Mouse (Mus musculus) urinary bladder, postnatal 4 days (tissue): ENCODE results near the gene Ppt1.

ENCODE experiments used
- DNase-seq, 2 experiments: peaks; one replicate each; pipeline ENCODE4 v3.0.0; 2021 to 2022; ENCODE audit warnings: low spot score in 2 of 2

Gene Ppt1

DNA sequence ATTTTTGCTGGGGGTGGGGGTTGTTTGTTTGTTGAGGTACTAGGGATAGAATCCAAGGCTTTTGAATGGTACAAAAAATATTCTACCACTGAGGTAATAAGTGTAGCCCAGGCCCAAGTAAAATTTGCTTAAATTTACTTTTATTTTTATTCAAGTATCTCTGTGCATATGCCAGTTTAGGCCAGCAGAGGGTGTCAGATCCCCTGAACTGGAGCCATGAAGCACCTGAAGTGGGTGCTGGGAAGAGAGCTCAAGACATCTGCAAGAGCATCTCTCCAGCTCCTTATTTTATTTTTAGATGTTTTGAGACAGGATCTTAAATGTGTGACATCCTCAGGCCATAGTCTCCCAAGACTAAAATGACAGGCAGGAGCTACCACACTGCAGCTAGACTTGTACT lies 34.0 kb downstream of the Ppt1 start:
- DNase-seq: no peak

DNA sequence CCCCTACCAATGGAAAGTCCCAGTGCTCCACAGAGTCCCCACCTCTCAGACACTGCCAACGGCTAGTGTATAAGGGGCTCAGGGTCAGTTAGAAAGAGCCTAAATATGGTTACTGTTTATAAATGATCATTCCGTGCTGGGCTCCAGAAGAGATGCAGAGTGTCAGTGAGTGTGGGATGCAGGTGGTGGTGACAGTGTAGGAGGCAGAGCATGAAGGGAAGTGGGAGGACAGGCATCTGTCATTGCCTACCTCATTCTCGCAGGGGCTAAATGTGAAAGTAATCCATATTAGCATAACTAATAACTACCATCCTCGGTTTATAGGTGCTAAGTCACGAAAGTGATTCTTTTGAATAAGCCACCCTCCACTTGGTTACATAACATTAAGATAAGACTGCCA lies 34.7 kb downstream of the Ppt1 start:
- no peak for DNase-seq

DNA sequence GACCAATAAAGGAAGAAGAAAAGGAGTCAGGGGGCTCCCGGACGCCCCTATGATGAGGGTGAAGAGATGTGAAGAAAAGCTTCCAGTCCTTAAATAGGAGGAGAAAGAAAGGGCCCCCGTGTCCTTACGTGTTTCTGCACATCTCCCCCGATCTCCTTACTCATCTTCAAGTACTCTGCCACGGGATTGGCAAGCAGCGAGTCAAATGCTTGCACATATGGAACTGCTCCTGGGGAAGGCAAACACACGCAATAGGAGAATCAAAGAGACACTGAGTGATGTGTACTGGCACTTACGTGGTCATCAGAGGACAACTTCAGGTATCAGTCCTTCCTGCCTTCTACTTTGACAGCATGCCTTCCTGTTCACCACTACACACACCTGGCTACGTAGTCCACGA lies 35.2 kb downstream of the Ppt1 start:
- no peak for DNase-seq

DNA sequence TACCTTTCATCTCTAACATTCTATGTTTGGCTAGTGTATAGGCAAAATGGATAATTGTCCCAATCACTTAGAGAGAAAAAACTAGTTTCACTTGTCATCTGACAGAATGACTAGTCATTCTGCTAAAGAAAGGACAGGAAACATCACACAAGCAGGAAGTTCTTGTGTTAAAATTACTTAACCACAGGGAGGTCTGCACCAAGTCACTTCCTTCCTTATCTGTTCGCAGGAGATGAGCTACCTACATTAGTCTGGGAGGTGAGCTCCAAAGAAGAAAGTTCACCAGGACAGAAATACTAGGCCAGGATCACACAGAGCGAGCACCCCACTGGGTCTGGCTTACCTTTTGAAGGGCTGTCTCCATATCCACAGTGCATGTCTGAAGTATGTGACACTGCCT lies 35.9 kb downstream of the Ppt1 start:
- DNase-seq: no peak

DNA sequence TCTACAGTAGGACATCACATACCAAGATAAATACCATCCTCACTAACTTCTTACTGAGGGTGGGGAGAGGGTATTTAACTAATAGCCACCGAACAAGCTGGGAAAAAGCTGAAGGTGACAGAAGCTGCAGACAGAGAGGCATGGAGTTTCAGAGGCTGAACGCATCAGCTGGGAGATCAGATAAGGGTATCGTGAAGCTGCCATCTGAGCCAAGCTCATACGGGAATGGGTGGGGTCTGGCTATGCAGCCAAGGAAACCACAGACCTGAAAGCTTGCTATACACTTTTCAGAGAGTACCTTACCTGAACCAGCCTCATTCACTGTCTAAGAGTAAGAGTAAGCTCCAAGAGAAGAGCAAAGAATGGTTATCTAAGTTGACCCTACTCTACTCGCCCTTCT lies 37.0 kb downstream of the Ppt1 start:
- DNase-seq: no peak

DNA sequence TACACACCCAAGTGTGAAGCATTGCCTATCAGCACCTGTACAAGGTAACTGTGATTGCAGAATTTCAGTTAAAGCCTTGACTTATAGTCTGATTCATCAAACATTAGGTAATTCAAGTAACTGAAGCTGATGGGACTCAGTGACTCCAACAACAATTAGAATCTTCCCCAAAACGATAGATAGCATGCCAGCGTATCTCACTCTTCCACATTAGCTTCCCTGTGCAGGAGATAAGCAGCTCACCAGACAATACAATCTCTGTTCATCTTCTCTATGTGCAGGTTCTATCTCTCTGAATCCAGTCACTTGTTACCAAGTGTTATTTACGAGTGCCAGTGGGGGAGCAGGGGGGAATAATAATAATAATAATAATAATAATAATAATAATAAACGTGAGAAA lies 37.5 kb downstream of the Ppt1 start:
- no peak for DNase-seq

DNA sequence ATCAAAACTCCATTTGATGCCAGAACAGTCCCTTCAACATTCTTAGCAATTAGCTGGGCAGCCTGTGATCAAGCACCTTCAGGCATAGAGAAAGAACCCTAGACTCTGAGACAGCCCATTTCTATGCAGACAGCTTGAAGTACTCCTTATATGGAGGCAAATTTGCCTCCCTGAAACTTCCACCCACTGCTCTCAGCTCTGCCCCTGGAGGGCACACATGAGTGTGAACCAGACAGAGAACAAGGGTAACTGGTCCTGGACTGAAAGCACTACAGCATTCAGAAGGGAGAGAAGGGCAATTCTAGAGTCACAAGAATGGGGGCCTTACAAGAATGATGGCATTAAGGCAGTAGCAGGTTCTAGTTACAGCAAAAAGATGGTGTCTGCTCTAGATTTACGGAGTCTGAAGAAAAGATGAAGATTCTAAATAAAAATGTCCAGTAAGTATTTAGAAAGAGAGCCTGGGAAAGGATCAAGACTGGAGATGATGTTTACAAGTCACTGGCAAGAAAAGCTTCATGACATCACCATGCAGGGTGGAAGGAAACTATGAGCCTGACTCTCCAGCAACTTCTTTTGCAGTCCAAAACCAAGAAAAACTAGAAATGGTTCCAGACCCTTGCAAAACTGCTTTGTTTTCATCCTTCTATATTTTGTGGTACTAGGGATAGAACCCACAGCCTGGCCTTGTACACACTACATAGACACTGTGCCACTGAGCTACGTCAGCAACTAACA lies 42.5 kb downstream of the Ppt1 start:
- no peak for DNase-seq

DNA sequence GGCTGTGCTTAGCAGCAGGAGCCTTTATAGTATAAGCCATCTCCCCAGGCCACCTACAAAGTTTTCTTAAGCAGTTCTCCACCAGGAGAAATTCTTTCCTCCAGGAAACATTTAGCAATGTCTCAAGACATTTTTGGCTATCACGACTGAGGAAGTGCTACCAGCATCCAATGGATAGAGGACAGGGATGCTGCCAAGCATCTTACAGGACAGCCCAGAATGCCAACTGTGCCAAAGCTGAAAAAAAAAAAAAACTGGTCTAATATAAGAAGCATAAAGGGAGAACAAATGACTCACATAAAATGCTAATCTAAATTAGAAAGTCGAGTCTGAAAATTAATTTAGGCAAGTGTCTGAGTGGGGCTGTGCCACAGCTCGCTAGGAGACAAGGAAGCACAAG lies 46.5 kb downstream of the Ppt1 start:
- no peak for DNase-seq

DNA sequence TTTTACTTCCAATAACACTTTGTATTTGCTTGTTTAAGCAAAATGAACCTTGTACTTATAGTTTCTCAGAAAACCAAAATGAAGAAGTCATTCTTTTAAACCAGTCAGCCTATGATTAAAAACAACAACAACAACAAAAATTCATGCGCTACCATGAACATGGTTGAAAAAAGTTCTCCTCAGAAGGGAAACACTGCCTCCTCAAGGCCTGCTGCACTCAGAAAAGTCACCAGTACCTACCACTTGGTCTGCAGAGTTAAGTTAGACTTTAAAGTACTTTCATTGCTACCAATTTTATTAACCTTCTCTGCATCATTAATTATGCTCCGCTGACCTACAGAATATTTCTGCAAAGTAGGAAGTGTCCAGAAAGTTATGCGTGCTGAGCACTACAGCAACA lies 47.3 kb downstream of the Ppt1 start:
- DNase-seq: no peak

DNA sequence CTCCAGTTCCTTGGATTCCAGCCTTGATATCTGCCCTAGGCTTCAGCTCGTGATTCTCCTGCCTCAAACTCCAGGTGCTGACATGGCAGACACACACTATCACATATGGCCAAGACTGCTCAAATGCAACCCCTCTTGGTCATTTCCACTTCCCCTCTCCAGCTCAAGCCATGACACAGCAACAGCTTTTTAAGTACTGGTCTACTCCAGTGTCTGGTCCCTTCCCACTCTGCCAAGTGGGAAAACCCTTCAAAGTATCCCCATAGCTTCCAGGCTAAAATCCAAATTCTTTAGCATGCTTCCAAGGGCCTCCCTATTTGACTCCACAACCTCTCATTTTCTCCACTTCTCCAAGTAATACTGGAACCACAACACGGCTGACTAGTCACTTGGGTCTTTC lies 48.0 kb downstream of the Ppt1 start:
- no peak for DNase-seq

DNA sequence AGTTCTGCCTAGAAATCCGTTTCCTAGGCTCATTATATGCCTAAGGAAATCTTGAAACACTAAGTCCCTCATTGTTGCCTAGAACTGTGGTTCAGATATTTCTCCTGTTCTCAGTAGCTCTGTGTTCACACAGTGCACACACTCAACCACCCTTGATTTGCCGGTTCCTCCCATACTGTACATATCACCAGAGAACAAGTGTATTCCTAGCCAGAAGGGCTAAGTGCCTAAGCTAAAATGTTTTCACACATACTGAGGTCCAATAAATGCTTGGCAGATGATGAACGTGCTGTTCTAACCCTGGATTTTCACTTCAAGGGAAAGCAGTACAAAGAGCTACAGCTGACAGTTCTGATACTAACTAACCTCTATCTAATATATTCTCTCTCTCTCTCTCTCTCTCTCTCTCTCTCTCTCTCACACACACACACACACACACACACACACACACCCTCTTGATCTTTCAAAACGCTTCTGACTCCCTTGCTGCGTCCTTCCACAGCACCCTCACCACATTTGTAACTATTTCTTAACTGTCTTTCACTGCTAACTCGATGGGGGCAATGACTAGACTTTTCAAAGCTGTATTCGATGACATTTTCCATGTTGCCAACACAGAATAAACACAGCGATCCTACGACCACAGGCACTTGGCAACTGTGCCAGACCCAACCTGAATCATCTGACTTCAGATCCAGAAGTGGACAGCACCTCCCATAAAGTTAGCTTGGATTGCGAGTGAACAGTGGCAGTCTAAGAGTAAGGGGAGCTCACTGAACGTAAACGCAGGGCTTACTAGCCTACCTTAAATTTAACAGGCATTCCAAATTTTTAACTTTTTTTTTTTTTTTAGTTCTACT lies 48.7 kb downstream of the Ppt1 start:
- DNase-seq: no peak

DNA sequence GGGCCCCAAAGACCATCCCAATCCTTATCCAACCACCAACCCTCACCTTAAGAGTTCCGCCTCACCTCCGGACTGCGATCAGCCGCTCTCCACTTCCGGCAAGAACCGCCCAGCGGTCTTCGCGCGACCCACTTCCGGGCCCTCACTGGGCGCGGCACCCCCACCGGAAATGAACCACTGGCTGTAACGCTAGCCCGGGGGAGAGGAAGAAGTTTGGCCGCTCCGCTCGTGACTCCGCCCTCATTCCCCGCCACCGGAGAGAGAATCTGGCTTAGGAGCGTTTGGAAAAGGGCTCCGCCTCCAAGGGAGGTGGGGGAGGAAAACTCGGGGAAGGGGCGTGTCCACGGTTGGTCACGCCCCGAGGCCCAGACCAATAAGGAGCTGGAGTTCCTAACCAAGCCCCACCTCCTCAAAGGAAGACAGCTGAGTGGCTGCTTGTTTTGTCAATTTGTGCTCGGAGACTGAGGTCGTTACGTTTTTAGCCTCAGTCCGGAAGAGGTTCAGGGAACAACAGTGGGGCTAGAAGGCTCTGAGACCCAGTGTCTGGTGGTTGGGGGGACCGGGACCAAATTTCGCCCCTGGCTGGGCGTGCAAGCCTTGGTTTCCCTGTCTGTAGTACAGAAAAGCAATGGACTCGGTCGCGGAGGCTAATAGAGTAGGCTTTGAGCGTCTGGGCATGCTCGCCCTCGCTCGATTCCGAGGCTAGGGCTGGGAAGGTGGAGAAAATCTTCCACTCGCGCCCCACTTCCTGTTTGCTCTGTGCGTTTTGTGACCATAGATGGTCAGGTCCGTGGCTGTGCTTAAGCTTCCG lies 49.9 kb downstream of the Ppt1 start, which contains the start of gene Cap1:
Cap1 (minus strand) TSS at position 289 of the 811 bp plus-strand sequence.
- peak; percentile 98 for DNase-seq

DNA sequence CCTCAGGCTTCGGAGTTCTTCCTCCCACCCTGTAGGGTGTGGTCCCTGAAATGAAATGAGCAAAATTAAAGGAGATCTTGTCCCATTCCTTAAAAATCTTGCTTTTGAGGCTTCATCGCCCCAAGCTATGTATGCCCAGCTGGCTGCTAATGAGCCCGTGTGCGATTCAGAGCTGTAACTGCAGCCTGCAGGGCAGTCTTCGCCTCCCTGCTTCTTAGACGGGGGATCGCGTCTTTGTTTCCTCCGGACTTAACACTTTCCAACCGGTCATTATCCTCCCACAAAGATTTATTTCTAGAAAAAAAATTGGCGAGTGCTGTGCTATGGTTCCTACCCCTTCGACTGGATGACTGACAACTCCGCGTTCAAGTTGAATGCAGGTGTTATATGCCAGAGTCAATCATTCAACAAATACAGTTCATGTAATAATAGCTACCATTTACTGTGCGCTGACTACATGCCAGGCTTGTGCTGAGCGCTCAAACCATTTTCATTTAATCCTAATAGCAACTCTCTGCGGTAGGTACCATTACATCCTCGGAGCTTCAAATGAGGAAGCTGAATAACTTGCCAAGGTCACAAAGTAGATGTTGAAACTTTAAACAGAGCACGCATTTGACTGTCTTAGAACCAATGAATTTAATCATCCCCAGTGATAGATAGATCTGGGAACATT lies 50.7 kb downstream of the Ppt1 start:
- no peak for DNase-seq

DNA sequence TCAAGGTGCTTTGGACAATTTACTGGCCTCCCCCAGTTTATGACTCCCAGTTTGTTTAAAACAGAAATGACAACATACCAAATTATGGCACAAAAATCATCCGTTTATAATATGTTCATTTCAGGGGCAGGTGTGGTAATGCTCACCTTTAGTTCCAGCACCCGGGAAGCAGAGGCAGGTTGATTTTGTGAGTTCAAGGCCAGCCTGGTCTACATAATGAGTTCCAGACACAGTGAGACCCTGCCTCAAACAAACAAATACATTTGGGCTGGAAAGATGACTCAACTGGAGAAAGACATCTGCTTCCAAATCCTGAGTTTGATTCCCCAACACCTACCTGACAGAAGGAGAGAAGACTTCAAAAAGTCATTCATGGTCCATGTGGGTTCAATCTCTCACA lies 51.3 kb downstream of the Ppt1 start:
- DNase-seq: no peak

DNA sequence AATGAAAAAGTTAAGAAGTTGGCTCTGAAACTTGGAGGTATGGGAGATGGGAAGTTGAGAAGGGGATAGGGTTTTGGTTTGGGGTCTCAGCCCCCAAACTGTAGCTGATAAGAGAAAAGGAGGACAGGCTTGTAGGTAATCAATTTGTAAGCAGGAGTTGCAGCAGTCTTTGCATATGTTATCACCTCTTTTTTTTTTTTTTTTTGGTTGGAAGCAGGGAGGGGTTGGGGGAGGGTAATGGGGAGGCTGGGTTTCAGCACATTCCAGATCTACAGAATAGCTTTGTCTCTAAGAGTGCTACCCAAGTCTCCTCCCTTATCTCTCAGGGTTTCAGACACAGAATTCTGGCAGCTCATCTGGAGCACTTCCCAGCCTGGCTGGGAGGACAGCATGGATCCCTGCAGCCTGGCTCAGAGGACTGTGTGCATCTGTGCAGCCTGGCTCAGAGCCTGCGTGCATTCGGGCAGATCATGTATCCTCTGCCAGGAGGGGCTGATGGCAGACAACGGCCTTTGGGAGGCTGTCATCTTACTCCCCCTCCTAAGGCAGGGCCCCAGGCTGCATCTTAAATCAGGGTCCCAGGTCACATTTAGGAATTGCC lies 54.9 kb downstream of the Ppt1 start:
- peak; percentile 70 to 80 for DNase-seq

DNA sequence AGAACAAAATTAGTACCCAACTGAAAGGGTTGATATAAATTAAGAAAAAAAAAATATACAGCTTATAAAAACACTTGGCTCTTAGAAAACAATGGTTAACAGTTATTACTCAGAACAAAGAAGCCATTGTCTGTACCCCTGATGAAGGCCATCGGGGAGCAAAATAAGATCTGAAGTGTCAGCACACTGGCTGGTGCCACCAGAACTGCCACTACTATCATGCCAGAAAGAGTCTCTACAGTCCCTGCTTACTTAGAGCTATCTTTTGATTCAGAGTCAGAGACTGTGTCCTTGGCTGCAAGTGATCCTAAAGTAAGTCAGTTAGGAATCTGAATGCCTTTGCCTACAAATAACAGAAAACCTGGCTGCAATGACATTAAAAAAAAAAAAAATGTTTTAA lies 55.6 kb downstream of the Ppt1 start:
- no peak for DNase-seq

DNA sequence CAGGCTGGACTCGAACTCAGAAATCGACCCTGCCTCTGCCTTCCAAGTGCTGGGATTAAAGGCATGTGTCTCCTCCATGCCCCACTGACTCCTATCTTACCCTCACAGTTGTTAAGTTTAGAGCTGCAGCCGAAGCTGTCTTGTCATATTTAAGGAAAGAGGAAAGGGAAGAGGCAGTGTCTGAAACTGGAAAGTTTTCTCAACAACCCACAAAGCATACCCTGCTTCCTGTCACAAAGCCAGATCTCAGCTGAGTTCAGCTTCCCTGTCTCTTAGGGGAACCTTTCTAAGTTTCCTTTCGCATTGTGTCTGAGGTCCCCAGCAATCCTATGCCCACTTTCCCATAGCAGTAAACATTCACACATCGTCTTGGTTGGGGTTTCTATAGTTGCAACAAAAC lies 56.1 kb downstream of the Ppt1 start:
- no peak for DNase-seq

DNA sequence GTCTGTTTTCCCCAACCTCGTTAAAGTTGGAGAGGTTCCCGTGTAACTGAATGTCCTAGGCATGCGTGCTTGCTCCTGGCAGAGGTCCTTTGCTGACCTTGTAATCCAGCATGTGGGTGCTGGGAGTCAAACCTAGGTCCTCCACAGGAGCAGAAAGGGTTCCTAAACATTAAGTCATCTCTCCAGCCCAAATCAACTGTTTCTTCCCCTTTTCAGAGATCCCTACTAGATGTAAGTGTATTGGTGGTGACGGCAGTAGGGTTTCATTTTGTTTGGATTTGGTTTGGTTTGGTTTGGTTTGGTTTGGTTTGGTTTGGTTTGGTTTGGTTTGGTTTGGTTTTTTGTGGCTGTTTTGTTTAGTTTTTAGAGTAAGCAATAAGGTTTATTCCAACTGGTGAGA lies 61.7 kb downstream of the Ppt1 start:
- no peak for DNase-seq

DNA sequence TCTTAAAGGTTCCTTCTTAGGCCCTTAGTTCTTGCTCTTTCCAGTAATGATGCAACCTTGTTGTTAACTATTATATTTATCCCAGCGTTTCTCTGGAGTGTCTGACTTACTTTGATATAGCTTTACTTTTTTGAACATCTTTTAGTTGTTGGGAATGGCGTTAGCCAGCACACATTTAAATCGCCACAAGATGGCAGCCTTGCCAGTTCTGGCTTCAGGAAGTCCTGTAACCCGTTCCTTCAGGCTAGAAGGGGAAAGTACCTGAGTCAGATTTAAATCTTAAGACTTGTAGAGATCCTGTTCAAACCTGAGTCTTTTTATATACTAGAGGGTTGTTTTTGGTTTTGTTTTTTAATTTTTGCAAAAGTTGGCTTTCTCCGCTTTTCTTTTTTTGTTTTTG lies 62.3 kb downstream of the Ppt1 start:
- DNase-seq: peak in 1 of 2 experiments; percentile 64

DNA sequence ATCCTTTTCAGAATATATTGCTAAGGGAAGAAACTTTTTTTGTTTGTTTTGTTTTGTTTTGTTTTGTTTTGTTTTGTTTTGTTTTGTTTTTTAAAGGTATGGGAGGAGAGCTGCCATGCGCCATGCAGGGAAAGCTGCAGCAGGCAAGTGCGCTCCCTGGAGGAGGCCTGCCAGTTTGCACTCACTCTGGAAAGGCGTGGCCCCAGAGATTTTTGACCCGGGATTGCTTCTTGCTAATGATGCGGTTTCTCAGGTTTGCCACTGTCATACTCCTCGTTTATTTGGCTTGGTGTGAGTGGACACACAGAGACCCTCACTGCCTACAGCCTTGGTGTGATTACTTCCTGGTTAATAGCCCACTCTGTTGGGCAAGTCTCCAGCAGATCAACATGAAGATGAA lies 66.1 kb downstream of the Ppt1 start:
- no peak for DNase-seq

DNA sequence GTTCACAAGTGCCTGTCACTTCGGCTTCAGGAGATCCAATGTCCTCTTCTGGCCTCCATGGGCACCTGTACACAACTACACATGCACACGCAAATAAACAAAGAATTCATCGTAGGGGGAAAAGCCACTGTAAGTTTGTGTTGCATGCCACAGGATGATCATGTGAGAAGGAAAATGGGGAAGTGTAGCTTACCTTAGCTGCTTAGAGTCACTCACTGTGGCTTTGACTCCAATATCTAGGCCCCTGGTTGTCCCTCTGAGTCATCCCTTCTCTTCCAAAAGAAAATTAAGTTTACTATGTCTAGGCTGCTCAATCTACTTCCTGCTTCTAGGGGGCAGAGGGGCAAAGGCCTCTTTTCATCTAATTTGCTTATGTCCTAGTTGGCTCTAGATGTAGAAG lies 67.7 kb downstream of the Ppt1 start:
- DNase-seq: no peak
